Mouse (Mus musculus) heart, embryonic 11.5 days (tissue): Measurements from ENCODE around the gene Sox5. TPM values are rescaled to one million over a fixed set of nuclear protein-coding genes. Genes with fewer than 3 reads are reported as not detected.

Experiments used
- ATAC-seq: fragments of 200-750 bp; cut with Nextera tagmentation; replicated peaks from 2 replicates; pipeline ENCODE4 v1.8.0; 2017; ENCODE audit warnings: moderate library complexity; ENCODE audit not compliant: insufficient number of reproducible peaks, low FRiP score, low TSS enrichment
- H3K27ac ChIP-seq: fragments of 300-500 bp; sonication (generic); 2 replicates; pipeline ENCODE4 v1.5.1; 2014; ENCODE audit warnings: mild to moderate bottlenecking, low read depth, low read length
- H3K27me3 ChIP-seq: fragments of 300-500 bp; sonication (generic); 2 replicates; pipeline ENCODE4 v1.6.1; 2014; ENCODE audit warnings: mild to moderate bottlenecking, low read length, mixed read lengths; ENCODE audit not compliant: control insufficient read depth, insufficient read depth
- H3K36me3 ChIP-seq: fragments of 300-500 bp; sonication (generic); 2 replicates; pipeline ENCODE4 v1.6.1; 2014; ENCODE audit warnings: mild to moderate bottlenecking, low read length, moderate library complexity, mixed read lengths; ENCODE audit not compliant: control insufficient read depth, insufficient read depth
- H3K4me1 ChIP-seq: fragments of 300-500 bp; sonication (generic); 2 replicates; pipeline ENCODE4 v1.6.1; 2014; ENCODE audit warnings: low read length; ENCODE audit not compliant: control insufficient read depth, insufficient read depth
- H3K4me2 ChIP-seq: fragments of 300-500 bp; sonication (generic); 2 replicates; pipeline ENCODE4 v1.6.1; 2014; ENCODE audit warnings: mild to moderate bottlenecking, moderate library complexity
- H3K4me3 ChIP-seq: fragments of 300-500 bp; sonication (generic); 2 replicates; pipeline ENCODE4 v1.5.1; 2014; ENCODE audit warnings: low read depth, low read length
- H3K9ac ChIP-seq: fragments of 300-500 bp; sonication (generic); 2 replicates; pipeline ENCODE4 v1.6.1; 2014; ENCODE audit warnings: mild to moderate bottlenecking, low read depth, low read length, moderate library complexity
- H3K9me3 ChIP-seq: fragments of 300-500 bp; sonication (generic); replicated peaks from 2 replicates; pipeline ENCODE4 v1.6.1; 2016; ENCODE audit warnings: low read length; ENCODE audit not compliant: control insufficient read depth
- WGBS: fragments of 180-500 bp; shearing (Covaris S2); extraction: QIAGEN DNeasy Blood & Tissue Kit; methylation state at CpG from one replicate; pipeline ENCODE4 v1.1.7; 2014; ENCODE audit not compliant: insufficient replicate concordance; 5-methylcytosine and 5-hydroxymethylcytosine counted together
- polyA plus RNA-seq: library from polyadenylated mRNA; unstranded; fragments of >200 nt; fragmentation: Nextera tagmentation; extraction: Ambion mirVana; gene quantifications from 2 replicates; pipeline ENCODE4 v1.2.1, GENCODE M21; 2014

Sox5 gene
- polyA plus RNA-seq, 1 experiment from 2014 or later = 16.2 TPM

- 62% methylated on average over 3 of the region's 3 CpGs for WGBS
- Histone ChIP-seq H3K4me2 (no peak overlapping the region), H3K27ac (no peak overlapping the region), H3K4me3 (no peak overlapping the region), H3K9ac (no peak overlapping the region), H3K27me3 (no peaks in the 10 kb centered on the region), H3K4me1 (no peaks in the 10 kb centered on the region), H3K36me3 (no peaks in the 10 kb centered on the region), H3K9me3 (no peaks in the 10 kb centered on the region)
- no peak for ATAC-seq
Measured at GRCm38 (mm10) chr6:144621089-144621769, 160.5 kb downstream of the Sox5 start.

GRCm38 (mm10) chr6:144611383-144611791, 170.4 kb downstream of the Sox5 start:
- peaks cover 10% of the 10 kb centered on the region for H3K4me1 ChIP-seq
- no peaks in the 10 kb centered on the region for H3K9me3 ChIP-seq
- ATAC-seq = no peak
- 34% methylated on average over 4 of the region's 4 CpGs for WGBS
- no peak overlapping the region for H3K4me2 ChIP-seq
- no peak overlapping the region for H3K9ac ChIP-seq
- H3K4me3 ChIP-seq = no peak overlapping the region
- H3K27me3 ChIP-seq = no peaks in the 10 kb centered on the region
- no peaks in the 10 kb centered on the region for H3K36me3 ChIP-seq
- H3K27ac ChIP-seq = no peak overlapping the region

GRCm38 (mm10) chr6:144610878-144611277, 170.9 kb downstream of the Sox5 start:
- Histone ChIP-seq H3K27me3 (no peaks in the 10 kb centered on the region), H3K9me3 (no peaks in the 10 kb centered on the region), H3K4me1 (peaks cover 10% of the 10 kb centered on the region), H3K4me2 (no peak overlapping the region), H3K36me3 (no peaks in the 10 kb centered on the region), H3K9ac (no peak overlapping the region), H3K4me3 (no peak overlapping the region), H3K27ac (no peak overlapping the region)
- WGBS = 43% methylated on average over 8 of the region's 8 CpGs
- no peak for ATAC-seq

- H3K4me1 ChIP-seq = no peaks in the 10 kb centered on the region
- no peaks in the 10 kb centered on the region for H3K36me3 ChIP-seq
- H3K4me2 ChIP-seq = no peak overlapping the region
- H3K27me3 ChIP-seq = no peaks in the 10 kb centered on the region
- 79% methylated on average over 4 of the region's 4 CpGs for WGBS
- no peak overlapping the region for H3K9ac ChIP-seq
- H3K4me3 ChIP-seq = no peak overlapping the region
- ATAC-seq = no peak
- H3K9me3 ChIP-seq = no peaks in the 10 kb centered on the region
- no peak overlapping the region for H3K27ac ChIP-seq
Measured at GRCm38 (mm10) chr6:144602883-144603282, 178.9 kb downstream of the Sox5 start.

- ATAC-seq = no peak
- Histone ChIP-seq H3K27me3 (no peaks in the 10 kb centered on the region), H3K9me3 (no peaks in the 10 kb centered on the region), H3K4me2 (no peak overlapping the region), H3K36me3 (no peaks in the 10 kb centered on the region), H3K4me1 (no peaks in the 10 kb centered on the region), H3K27ac (no peak overlapping the region), H3K9ac (no peak overlapping the region), H3K4me3 (no peak overlapping the region)
- 80% methylated on average over 5 of the region's 5 CpGs for WGBS
Measured at GRCm38 (mm10) chr6:144600351-144600750, 181.4 kb downstream of the Sox5 start.

GRCm38 (mm10) chr6:144598324-144598973, 183.3 kb downstream of the Sox5 start:
- no peaks in the 10 kb centered on the region for H3K4me1 ChIP-seq
- H3K4me3 ChIP-seq = no peak overlapping the region
- ATAC-seq = no peak
- H3K4me2 ChIP-seq = no peak overlapping the region
- H3K36me3 ChIP-seq = no peaks in the 10 kb centered on the region
- WGBS = 31% methylated on average over 6 of the region's 6 CpGs
- no peaks in the 10 kb centered on the region for H3K27me3 ChIP-seq
- H3K9me3 ChIP-seq = no peaks in the 10 kb centered on the region
- no peak overlapping the region for H3K27ac ChIP-seq
- no peak overlapping the region for H3K9ac ChIP-seq

- 73% methylated on average over 8 of the region's 8 CpGs for WGBS
- no peaks in the 10 kb centered on the region for H3K9me3 ChIP-seq
- H3K4me3 ChIP-seq = no peak overlapping the region
Measured at GRCm38 (mm10) chr6:144596536-144597210, 185.1 kb downstream of the Sox5 start.

GRCm38 (mm10) chr6:144584854-144585253, 196.9 kb downstream of the Sox5 start:
- H3K9me3 ChIP-seq = no peaks in the 10 kb centered on the region
- no peak overlapping the region for H3K9ac ChIP-seq
- ATAC-seq = no peak
- H3K36me3 ChIP-seq = no peaks in the 10 kb centered on the region
- H3K4me2 ChIP-seq = no peak overlapping the region
- H3K4me1 ChIP-seq = no peaks in the 10 kb centered on the region
- H3K27me3 ChIP-seq = no peaks in the 10 kb centered on the region
- H3K4me3 ChIP-seq = no peak overlapping the region
- WGBS = 54% methylated on average over 5 of the region's 5 CpGs
- H3K27ac ChIP-seq = no peak overlapping the region

More at GRCm38 (mm10) chr6:144596536-144597210, 185.1 kb downstream of the Sox5 start:
- no peaks in the 10 kb centered on the region for H3K4me1 ChIP-seq
- no peak overlapping the region for H3K4me2 ChIP-seq
- H3K27me3 ChIP-seq = no peaks in the 10 kb centered on the region
- no peak for ATAC-seq
- no peaks in the 10 kb centered on the region for H3K36me3 ChIP-seq
- H3K27ac ChIP-seq = no peak overlapping the region
- H3K9ac ChIP-seq = no peak overlapping the region
